Mouse (Mus musculus) CH12.LX (cell line): ENCODE data around the gene Tctn3. TPM values are rescaled to one million over a fixed set of nuclear protein-coding genes. Genes with fewer than 3 reads are reported as not detected.

Experiments used
- DNase-seq: peaks from one replicate; pipeline ENCODE4 v3.0.0-alpha.2; 2013; ENCODE audit errors: extremely low read depth
- H3K27ac ChIP-seq: 2 replicates; pipeline ENCODE4 v1.5.1; 2012; ENCODE audit warnings: low read depth, mild to moderate bottlenecking, control low read depth, moderate library complexity; ENCODE audit not compliant: insufficient read depth
- H3K27me3 ChIP-seq: replicated peaks from 2 replicates; pipeline ENCODE3; 2012; ENCODE audit warnings: inconsistent platforms
- H3K36me3 ChIP-seq, 2 experiments: replicated peaks in 1 of 2; 2 replicates each; pipeline versions ENCODE3 to v1.6.1; 2012; ENCODE audit warnings: inconsistent platforms in 1 of 2, low read length in 1 of 2, mild to moderate bottlenecking in 1 of 2, mixed read lengths in 1 of 2, moderate library complexity in 1 of 2; ENCODE audit not compliant: control insufficient read depth in 1 of 2, insufficient read depth in 1 of 2
- H3K4me1 ChIP-seq, 2 experiments: 2 replicates each; pipeline ENCODE4 v1.6.1; 2012; ENCODE audit warnings: inconsistent platforms in 1 of 2, moderate library complexity in 1 of 2; ENCODE audit not compliant: insufficient read depth in 2 of 2, control insufficient read depth in 1 of 2
- H3K4me2 ChIP-seq: 2 replicates; pipeline ENCODE4 v1.6.1; 2012; ENCODE audit warnings: low read depth, mild to moderate bottlenecking, control low read depth; ENCODE audit not compliant: poor library complexity, insufficient read depth, severe bottlenecking
- H3K4me3 ChIP-seq, 3 experiments: fragments of 150-350 bp in 1 of 3; sonication (generic) in 1 of 3; replicated peaks in 1 of 3; 2 replicates each; pipeline versions ENCODE3 to v1.5.1; 2011 to 2012; ENCODE audit warnings: low read depth in 2 of 3, low read length in 2 of 3, mild to moderate bottlenecking in 2 of 3, moderate library complexity in 2 of 3, control low read depth in 1 of 3, improper control_type of control experiment in 1 of 3, inconsistent platforms in 1 of 3, mixed read lengths in 1 of 3; ENCODE audit not compliant: poor library complexity in 1 of 3
- H3K79me2 ChIP-seq: replicated peaks from 2 replicates; pipeline ENCODE4 v1.6.1; 2012; ENCODE audit warnings: mild to moderate bottlenecking, moderate library complexity; ENCODE audit not compliant: control insufficient read depth, poor library complexity, insufficient read depth, severe bottlenecking; ENCODE audit errors: extremely low read depth
- H3K9ac ChIP-seq: 2 replicates; pipeline ENCODE4 v1.6.1; 2012; ENCODE audit warnings: low read depth, mild to moderate bottlenecking, control low read depth, moderate library complexity; ENCODE audit not compliant: insufficient read depth
- H3K9me3 ChIP-seq: replicated peaks from 2 replicates; pipeline ENCODE3; 2012; ENCODE audit warnings: low read length, inconsistent platforms, mixed read lengths
- E2F4 ChIP-seq: IDR thresholded peaks from 2 replicates; pipeline ENCODE4 v1.6.1; 2011; ENCODE audit warnings: low read depth, low read length, improper control_type of control experiment; ENCODE audit not compliant: insufficient replicate concordance
- ETS1 ChIP-seq: conservative IDR thresholded peaks from 2 replicates; pipeline ENCODE4 v1.6.1; 2012; ENCODE audit warnings: low read depth, mild to moderate bottlenecking, inconsistent platforms, low read length, improper control_type of control experiment, moderate library complexity
- GABPA ChIP-seq: IDR thresholded peaks from 2 replicates; pipeline ENCODE4 v1.6.1; 2012; ENCODE audit warnings: low read depth, low read length, improper control_type of control experiment, inconsistent platforms; ENCODE audit not compliant: insufficient replicate concordance
- HCFC1 ChIP-seq: IDR thresholded peaks from 2 replicates; pipeline ENCODE4 v1.6.1; 2012; ENCODE audit warnings: low read depth, mild to moderate bottlenecking, inconsistent platforms, low read length, improper control_type of control experiment
- KAT2A ChIP-seq: IDR thresholded peaks from 2 replicates; pipeline ENCODE4 v1.6.1; 2012; ENCODE audit warnings: low read length, improper control_type of control experiment, inconsistent platforms; ENCODE audit not compliant: insufficient replicate concordance
- MAFK ChIP-seq: IDR thresholded peaks from 2 replicates; pipeline ENCODE4 v1.6.1; 2011; ENCODE audit warnings: low read length, improper control_type of control experiment; ENCODE audit not compliant: insufficient replicate concordance
- MEF2A ChIP-seq: IDR thresholded peaks from 2 replicates; pipeline ENCODE4 v1.6.1; 2014; ENCODE audit warnings: low read depth, mild to moderate bottlenecking, inconsistent platforms, low read length, improper control_type of control experiment, borderline replicate concordance
- MYC ChIP-seq: IDR thresholded peaks from 2 replicates; pipeline ENCODE4 v1.6.1; 2011; ENCODE audit warnings: low read depth, mild to moderate bottlenecking, improper control_type of control experiment, low read length
- PAX5 ChIP-seq: IDR thresholded peaks from 2 replicates; pipeline ENCODE4 v1.6.1; 2012; ENCODE audit warnings: low read length, inconsistent platforms, mixed read lengths
- SMC3 ChIP-seq: IDR thresholded peaks from 2 replicates; pipeline ENCODE4 v1.6.1; 2011; ENCODE audit warnings: low read depth, low read length, improper control_type of control experiment
- UBTF ChIP-seq: IDR thresholded peaks from 2 replicates; pipeline ENCODE4 v1.6.1; 2012; ENCODE audit warnings: low read depth, mild to moderate bottlenecking, inconsistent platforms, low read length, improper control_type of control experiment, moderate library complexity
- ZKSCAN1 ChIP-seq: IDR thresholded peaks from 2 replicates; pipeline ENCODE4 v1.6.1; 2012; ENCODE audit warnings: low read depth, inconsistent platforms, low read length, improper control_type of control experiment, borderline replicate concordance
- ZMIZ1 ChIP-seq: IDR thresholded peaks from 2 replicates; pipeline ENCODE4 v1.6.1; 2012; ENCODE audit warnings: low read depth, mild to moderate bottlenecking, inconsistent platforms, low read length, improper control_type of control experiment
- ZNF384 ChIP-seq: IDR thresholded peaks from 2 replicates; pipeline ENCODE4 v1.6.1; 2012; ENCODE audit warnings: low read depth, low read length, improper control_type of control experiment, inconsistent platforms
- dilution Hi-C: fragments of 300-500 bp; cut with MboI; formaldehyde crosslinking; loops from 2 replicates; pipeline ENCODE4 v1.14.3; 2020; ENCODE audit warnings: low sequenced_read_pairs; ENCODE audit not compliant: extremely low pct_unique_long_range_greater_than_20kb, extremely low pct_ligation_motif_present
- in situ Hi-C: fragments of 300-500 bp; cut with MboI; formaldehyde crosslinking; loops from 3 replicates; pipeline ENCODE4 v1.14.3; 2019; ENCODE audit warnings: low sequenced_read_pairs, low pct_ligation_motif_present, low pct_unique_long_range_greater_than_20kb, mixed read lengths
- polyA plus RNA-seq: library from polyadenylated mRNA; unstranded; fragments of >175 nt; gene quantifications from 2 replicates; pipeline ENCODE4 v1.2.1, GENCODE M21; 2012; ENCODE audit warnings: low read depth; ENCODE audit not compliant: insufficient read length
- total RNA-seq, 2 experiments: library from RNA; depleted of rRNA; stranded (reverse); fragments of 300-350 nt in 1 of 2; fragments of >200 nt in 1 of 2; gene quantifications; 2 replicates each; pipeline ENCODE4 v1.2.3; 2012 to 2014

Gene Tctn3
- total and polyA plus RNA-seq, 3 experiments = 6.4 to 10.6 (median 9.9) TPM

DNA sequence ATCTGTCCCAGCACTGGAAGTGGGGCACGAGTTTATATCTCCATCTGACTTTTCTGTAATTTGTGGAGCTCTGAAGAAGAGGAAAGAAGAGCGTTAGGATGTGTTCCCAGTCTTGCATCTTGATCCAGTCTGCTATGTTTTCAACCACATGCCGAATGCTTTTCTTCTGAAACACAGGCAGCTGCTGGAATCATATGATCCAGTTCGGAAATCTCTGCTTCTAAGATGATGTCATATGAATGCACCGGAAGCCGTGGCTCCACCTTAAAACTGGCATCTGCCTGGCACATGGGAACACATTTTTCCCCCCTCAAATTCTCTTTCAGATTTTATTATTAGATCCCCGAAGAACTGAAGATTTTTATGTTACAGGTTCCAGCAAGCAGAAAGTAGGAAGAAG lies 2.8 kb upstream of the Tctn3 start:
- Histone ChIP-seq H3K27me3 (no peaks in the 10 kb centered on the region), H3K9ac (no peak overlapping the region), H3K9me3 (no peaks in the 10 kb centered on the region), H3K27ac (no peak overlapping the region), H3K36me3 (peaks cover 0 to 4% of the 10 kb centered on the region in 2 experiments), H3K4me1 (peaks cover 10 to 26% of the 10 kb centered on the region in 2 experiments; a peak in 3 of 4 replicates), H3K4me3 (no peak overlapping the region), H3K79me2 (no peaks in the 10 kb centered on the region), H3K4me2 (no peak overlapping the region)
- DNase-seq = no peak
- TF ChIP-seq ETS1 (no peak), HCFC1 (no peak), ZMIZ1 (no peak), PAX5 (no peak), MYC (no peak), KAT2A (no peak), SMC3 (no peak), ZKSCAN1 (no peak)
- dilution Hi-C loops = no loop called here
- in situ Hi-C loops = loop anchor here (5.0 to 25.0 kb wide), 3 partner anchors 32 to 397 kb away; no protein-coding TSS in a partner anchor

DNA sequence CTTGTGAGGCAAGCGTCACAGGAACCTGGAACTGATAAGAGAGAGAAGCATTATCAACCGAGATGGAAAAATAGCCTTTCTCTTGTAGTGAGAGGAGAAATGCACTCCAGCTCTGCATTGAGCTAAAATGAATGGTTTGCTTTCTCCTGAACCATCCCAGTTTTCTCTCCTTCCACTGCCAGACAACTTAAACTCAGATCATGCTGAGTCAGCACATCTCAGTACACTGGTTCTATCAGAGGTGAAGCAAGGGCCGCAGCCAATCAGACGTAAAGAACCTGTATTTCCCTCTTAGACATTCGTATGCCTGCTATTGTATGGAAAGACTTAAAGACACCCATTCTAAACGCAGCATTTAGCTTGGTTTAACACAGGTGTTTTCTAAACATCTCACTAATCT lies 4.4 kb downstream of the Tctn3 start:
- H3K79me2 ChIP-seq = no peaks in the 10 kb centered on the region
- H3K4me3 ChIP-seq = no peak overlapping the region
- no peak for DNase-seq
- TF ChIP-seq E2F4 = no peak
- TF ChIP-seq GABPA = no peak
- TF ChIP-seq MEF2A = no peak
- TF ChIP-seq MAFK = peak; percentile 95
- TF ChIP-seq SMC3 = no peak
- no peak for TF ChIP-seq UBTF
- TF ChIP-seq PAX5 = no peak
- TF ChIP-seq ZNF384 = no peak
- no peak overlapping the region for H3K4me2 ChIP-seq
- H3K9ac ChIP-seq = no peak overlapping the region
- dilution Hi-C loops (no loop called here), in situ Hi-C loops (loop anchor here (25.0 kb wide), 1 partner anchor 405 kb away; no protein-coding TSS in a partner anchor)
- no peaks in the 10 kb centered on the region for H3K27me3 ChIP-seq
- no peak overlapping the region for H3K27ac ChIP-seq
- H3K9me3 ChIP-seq = no peaks in the 10 kb centered on the region
- peaks cover 4 to 17% of the 10 kb centered on the region in 2 experiments; a peak in 3 of 4 replicates for H3K4me1 ChIP-seq
- H3K36me3 ChIP-seq = peaks cover 29 to 62% of the 10 kb centered on the region in 2 experiments
